Mouse (Mus musculus): Measurements from ENCODE around the gene Chtop. TPM values are rescaled to one million over a fixed set of nuclear protein-coding genes. Genes with fewer than 3 reads are reported as not detected.

Gene Chtop
- 100 to 1,000 TPM in 1 of 4 experiments, 10 to 100 TPM in 3; 93.2 to 105 (median 94.2) TPM for total RNA-seq (2022)

DNA sequence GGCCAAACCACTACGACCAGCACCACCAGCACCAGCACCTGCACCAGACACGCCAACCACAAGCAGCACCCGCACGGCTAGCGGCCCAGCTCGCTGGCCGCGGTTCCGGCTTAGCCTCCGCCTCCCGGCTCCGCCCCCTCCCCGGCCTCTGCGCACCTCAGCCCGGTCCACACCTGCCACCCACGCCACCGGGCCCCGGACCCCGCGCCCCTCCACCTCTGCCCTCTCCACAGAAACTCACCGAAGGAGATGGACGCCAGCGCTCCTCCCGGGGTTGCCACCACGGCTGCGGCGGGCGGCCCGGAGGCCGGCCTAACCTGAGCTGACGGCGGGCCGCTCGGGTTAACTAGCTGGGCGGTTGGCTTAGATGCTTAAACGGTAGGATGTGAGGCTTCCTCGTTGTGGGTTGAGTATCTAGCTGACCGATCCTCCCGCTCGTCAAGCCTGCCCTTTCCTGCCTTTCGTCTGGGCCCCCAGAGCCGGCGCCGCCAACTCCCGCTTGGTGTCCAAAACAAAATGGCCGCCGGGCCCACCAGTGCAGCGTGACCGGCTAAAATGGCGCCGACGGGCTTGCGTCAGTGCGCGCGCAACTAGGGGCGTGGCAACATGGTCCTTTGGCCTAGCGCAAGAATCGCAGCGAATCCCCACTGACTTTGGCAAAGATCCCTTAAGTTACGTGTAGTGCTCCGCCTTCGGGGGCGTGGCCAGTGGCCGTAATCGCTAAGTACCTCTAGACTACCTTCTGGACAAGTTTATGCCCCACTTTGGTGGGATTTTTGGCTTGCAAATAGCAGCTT is at the start of gene Chtop:
Gene Chtop, minus strand, starts transcription at position 549 of the 797 bp plus-strand sequence.
- peak; percentile 100 for DNase-seq (ENCODE audit: low spot score)

DNA sequence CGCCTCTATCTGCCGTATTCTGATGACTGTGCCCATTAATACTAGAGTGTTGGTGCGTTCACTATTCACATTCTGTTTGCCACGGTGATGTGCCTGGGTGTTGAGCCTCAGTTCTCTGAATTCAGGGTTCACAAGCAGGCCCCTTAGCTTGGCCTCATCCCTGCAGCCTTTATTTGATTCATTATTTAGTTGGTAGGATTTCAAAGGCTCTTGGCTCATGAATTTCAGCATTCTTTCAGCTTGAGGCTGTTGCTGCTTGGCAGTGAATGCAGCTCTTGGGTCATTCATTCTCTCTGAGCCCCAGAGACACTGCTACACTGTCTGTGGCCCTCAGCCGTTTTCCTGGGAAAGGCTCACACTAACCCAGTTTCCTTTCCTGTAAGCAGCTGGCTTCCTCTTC is 46.7 kb upstream of the Chtop start:
- peak; percentile 45 for DNase-seq (ENCODE audit: low spot score)

DNA sequence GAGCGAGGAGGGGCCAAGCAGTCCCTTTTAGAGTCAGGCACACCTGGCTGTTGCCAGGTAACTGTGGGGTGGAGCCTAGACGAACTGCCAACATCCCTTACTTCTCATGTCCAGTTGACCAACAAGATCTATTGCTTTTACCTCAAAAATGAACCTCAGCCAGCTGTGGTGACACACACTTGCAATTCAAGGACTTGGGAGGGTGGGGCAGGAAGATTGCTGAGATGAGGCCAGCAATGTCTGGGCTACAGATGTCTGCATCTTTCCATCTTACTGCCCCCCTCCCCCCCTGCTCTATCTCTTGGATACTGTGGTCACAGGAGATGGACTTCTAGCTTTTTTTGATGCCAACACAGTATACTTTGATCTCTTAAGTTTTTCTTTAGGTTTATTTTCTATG is 42.9 kb upstream of the Chtop start:
- no peak for DNase-seq (ENCODE audit: low spot score)

DNA sequence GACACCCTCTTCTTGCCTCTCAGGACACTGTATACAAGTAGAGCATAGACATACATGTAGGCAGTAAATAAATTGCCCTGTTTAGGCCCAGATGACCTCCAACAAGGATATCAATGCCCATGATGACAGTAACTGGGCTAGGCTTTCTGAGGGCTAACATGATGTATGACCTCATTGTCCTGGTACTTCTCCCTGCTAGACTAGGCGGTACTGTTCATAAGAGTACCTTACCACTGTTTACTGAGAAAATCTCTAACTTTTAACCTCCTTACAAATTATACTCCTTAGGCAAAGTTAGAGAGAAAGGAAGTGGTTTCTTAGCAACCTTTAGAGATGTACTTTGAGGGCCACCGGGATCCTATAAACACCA is 41.1 kb upstream of the Chtop start:
- DNase-seq (ENCODE audit: low spot score): no peak

DNA sequence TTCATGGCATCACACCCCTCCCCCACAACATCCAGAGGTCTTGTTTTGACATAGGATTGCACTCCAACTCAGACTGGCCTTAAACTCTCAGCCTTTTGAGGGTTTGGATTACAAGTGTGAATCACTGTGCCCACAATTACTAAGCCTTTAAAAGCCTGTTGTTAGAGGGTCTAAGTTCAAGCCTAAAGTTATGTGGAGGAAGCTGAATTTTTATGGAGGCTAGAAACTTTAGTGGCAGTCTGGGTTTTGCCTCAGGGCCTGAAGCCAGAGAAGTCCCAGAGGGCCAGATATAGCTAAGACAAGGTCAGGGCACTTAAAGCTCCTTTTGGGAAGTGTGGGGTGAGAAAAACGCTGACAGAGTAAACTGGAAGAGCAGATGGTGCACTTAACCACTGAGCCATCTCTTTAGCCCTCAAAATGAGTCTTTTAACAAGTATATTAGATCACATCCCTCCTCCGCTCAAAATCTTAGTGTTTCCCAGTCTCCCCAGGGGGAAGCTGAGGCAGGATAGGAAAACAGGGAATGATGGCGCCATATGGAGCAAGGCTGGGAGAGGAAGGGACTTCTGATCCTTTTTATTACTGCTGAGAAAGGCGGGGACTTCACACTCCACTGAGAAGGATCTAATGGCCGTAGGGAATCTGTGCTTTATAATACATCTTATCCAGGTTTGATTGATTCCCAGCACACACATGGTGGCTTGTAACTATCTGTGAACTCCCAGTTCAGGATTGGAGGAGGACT is 40.5 kb upstream of the Chtop start:
- DNase-seq (ENCODE audit: low spot score): no peak

DNA sequence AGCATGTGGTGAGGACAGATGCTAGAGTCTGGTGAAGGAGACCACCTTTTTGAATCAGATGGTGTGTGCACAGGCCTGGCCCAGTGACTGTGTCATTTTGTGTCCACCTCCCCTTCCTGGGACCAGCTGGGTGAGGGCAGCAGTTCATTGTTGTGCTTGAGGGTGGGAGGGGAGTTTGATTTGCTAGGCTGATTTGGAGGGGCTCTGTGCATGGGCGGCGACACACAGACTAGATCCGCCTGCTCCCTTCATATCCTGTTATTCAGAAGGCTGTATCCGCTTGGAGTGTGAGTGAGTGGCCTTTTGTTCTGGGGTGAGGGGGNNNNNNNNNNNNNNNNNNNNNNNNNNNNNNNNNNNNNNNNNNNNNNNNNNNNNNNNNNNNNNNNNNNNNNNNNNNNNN is 31.6 kb upstream of the Chtop start:
- DNase-seq (ENCODE audit: low spot score): peak; percentile 78

DNA sequence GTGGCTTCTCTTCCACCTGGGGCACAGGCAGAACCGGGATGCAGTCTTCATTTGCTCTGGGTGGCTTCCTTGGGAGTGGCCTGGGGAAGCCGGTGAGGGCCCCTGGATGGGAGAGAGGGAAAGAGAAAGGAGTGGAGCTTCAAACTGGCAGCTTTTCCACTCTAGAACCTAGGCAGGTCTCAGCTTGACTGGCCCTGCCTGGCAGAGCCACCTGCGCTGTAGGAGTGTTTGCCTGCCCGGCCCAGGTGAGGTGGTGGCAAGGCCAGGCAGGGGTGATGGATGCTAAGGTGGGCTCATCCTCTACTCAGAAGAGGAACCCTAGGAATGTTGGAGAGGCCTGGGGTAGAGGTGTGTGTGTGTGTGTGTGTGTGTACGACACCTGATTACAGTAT is 28.6 kb upstream of the Chtop start:
- no peak for DNase-seq (ENCODE audit: low spot score)

DNA sequence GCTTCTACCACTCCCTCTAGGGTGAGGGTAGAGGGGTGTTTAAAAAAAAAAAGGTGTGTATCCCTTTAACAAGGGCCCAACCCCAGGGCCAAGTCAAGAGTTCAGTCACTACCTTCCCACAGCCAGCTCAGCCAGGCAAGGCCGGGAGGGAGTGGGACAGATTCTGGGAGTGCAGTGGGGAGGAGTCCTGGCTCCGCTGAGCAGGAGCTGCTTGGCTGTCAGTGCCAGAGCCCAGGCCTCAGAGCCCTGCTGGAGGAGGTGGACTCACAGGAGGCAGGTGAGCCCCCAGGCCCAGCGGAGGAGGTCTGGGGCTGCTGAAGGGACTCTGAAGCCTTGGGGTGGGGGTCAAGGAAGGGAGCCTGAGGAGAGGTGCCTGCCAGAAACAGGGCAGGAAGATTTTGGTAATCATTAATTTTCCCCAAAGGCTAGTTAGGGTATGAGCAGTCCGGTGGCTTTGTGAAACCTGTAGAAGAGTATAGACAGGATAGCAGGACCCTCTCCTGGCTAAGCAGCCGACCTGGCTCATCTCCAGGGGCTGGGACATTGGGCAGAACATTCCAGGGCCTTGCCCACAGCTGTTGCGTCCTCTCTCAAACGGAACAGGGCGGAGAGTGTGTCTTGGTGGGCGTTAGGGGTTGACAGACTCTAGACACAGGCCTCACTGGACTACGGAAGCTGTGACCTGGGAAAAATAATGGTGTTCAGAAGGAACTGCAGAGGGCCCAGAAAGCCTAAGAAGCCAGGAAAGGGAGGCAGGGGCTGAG is 28.0 kb upstream of the Chtop start, which contains the start of gene S100a16:
Gene S100a16, plus strand, starts transcription at position 114 of the 764 bp plus-strand sequence.
- DNase-seq (ENCODE audit: low spot score): peak; percentile 84

DNA sequence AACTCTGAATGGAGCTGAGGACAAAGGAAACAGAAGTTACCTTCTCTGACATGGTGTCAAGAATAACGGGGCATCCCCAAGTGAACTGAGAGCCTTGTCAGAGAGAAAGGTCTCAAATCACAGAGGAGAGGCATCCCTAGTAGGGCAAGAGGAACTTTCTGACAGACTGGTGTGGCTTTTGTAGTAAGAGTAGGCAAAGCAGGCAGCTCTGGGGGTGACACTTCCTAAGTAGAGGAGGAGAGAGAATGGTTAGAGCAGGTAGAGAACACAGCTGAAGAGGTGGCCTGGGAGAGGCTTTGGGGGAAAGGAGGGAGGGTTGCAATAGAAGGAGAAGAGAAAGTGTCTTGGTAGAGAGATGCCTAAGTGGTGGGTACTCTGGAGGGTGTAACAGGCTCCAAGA is 26.1 kb upstream of the Chtop start:
- DNase-seq (ENCODE audit: low spot score): no peak

DNA sequence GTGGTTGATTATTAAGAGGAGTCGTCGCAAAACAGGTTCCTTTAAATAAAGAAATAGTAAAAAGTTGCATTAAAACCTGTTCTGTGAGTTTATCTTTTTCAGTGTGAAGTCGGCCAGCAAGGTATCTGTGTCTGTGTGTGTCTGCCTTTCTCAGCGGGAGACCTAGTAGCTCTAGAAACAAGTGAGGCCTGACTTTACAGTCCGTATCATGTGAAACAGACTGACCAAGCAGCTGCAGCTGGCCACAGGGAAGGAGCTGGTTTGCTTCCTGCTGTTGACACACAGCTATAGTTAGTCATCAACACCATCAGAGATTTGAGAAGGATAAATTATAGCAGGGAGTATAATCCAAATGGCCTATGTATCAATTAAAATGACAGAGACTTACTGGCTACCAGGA is 22.4 kb upstream of the Chtop start:
- no peak for DNase-seq (ENCODE audit: low spot score)

DNA sequence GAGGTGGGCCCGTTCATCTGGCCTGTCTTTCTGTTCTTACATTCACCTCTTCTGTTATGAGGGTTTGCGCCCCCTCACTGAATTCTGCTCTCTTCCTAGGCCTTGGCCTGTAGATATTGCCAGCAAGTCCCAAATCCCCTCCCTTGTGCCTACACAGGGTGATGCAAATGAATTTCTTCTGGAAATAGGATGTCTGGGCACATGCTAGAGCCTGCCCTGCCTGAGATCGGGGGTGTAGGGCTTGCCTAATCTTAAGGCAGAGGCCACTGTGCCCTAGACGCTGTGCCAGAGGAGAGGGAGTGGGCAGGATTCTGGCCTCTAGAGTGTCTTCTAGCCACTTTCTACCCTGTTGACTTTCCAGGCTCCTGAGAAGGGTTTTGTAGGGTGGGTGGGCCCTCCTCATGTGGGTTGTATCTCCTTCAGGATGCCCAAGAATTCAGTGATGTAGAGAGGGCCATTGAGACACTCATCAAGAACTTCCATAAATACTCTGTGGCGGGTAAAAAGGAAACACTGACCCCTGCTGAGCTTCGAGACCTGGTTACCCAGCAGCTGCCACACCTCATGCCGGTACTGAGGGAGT is 18.1 kb upstream of the Chtop start:
- DNase-seq (ENCODE audit: low spot score): no peak

DNA sequence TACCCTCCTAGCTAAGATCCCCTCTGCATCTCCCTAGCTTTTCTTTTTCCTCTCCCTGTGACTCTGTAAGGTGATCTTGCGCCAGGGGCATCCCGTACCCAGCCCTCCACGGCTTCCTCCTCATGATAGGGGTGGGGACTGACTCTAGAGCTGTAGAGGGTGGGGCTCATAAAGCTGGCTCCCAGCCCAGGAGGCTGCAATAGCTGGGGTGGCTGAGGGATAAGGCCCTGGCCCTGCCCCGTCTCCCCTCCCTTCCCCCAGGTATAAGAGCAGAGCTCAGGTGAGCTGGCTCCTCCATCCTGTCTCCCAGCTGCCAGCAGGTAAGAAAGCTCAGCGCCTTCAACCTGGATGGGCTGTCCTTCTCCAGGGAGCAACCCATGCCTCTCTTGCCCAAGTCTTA is 17.3 kb upstream of the Chtop start, which contains the start of gene S100a14:
Gene S100a14, plus strand, starts transcription at position 277 of the 400 bp plus-strand sequence.
- DNase-seq (ENCODE audit: low spot score): no peak

DNA sequence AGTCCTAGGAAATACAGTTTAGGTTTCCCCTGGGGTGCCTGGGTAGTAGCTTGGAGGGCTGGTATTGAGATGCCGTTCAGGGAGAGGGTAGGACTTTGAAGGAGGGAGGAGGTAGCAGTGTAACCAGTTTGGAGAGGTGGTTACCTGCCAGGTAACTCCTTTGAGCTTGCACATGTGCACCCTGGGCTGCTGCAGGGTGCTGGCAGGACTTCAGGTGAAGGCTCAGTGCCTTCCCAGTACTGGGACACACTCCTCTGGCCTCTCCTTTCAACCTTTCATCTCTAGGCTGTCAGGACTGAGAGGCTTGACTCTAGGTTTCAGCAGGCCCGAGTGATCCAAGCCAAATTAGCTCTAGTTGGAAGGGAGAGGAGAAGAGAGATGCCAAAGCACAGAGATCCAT is 16.8 kb upstream of the Chtop start:
- no peak for DNase-seq (ENCODE audit: low spot score)

DNA sequence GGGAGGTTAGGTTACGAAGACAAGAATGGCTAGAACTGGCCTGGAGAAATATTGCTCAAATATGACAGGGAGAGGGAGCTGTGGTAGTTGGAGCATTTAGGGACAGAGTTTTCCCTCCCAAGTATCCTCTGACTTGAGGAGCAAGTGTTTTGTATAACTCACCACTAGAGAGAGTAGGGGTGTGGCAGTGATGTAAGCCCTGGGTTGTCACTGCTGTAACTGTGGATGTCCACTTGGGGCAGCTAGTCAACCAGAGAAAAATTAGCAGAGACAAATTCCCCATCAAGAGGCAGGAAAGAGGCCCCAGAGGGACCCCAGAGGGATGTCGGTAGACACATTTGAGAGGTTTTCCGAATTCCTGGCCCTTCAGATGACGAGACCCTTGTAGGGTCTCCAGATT is 16.1 kb upstream of the Chtop start:
- peak; percentile 76 for DNase-seq (ENCODE audit: low spot score)

DNA sequence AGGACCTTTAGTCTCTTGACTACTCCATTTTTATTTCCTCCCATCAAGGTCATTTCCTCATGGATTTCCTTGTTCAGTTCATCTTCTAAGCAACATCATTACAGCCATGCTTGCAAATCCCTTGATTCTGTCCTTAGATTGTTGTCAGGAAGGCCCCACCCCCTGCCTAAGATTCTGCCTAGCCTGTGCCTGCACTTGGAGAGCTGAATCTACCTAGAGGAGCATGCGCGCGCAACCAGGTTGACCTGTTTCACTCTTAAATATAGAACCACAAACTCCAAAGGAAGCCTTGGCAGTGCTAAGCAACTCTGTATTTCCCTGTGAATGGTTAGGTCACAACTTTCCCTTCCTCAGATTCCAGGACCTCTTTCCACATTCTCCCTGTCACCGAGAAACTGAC is 8.4 kb upstream of the Chtop start:
- no peak for DNase-seq (ENCODE audit: low spot score)

DNA sequence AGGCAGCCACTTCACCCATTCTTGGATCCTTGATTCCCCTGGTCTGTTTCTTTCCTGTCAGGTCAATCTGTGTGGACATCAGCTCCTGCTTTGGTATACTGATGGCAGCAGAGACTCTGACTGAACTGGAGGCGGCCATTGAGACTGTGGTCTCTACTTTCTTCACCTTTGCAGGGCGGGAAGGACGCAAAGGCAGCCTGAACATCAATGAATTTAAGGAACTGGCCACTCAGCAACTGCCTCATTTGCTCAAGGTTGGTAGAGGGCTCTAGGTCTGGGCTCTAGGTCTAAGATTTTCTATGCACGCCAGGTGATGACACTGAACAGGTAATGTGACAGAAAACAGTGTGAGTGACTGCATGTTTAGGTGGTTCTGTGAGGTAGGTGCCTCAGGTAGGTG is 6.5 kb upstream of the Chtop start:
- no peak for DNase-seq (ENCODE audit: low spot score)

DNA sequence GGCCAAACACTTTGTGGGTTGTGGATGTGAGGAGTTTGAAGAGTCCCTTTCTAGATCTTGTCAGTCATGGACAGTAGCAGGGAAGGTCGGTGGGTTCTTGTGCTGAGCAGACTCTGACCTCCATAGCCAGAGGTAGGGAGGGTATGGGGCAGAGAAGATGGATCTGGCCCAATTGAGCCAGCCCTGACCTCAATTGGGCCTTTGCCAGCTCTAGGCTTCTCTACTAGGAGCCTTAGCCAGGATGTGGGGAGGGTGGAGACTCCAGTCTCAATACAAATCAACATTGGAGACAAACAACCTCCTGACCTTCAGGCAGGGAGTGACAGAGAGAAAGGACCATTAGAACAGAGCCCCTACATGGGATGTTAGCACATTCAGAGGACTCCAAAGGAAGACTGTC is 5.9 kb upstream of the Chtop start:
- DNase-seq (ENCODE audit: low spot score): peak; percentile 55

DNA sequence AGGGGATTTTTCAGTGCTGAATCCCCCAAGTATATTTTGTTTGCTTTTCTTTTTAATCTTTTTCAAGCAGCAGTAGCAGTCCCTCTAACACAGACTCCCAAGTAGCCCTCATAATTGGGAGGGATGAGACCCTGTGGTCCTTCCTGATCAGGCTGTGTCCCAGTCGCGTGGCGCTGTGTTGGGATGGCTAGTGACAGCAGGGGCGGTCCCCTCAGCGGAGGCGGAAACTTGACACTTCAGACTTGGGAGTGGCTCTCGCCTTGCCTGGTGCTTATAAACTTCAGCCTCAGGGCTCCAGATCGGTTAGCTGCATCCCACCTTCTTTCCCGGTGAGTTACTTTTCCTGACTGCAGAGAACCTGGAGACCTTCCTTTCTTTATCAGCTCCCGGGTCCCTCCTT is 5.4 kb upstream of the Chtop start:
- DNase-seq (ENCODE audit: low spot score): peak; percentile 86

DNA sequence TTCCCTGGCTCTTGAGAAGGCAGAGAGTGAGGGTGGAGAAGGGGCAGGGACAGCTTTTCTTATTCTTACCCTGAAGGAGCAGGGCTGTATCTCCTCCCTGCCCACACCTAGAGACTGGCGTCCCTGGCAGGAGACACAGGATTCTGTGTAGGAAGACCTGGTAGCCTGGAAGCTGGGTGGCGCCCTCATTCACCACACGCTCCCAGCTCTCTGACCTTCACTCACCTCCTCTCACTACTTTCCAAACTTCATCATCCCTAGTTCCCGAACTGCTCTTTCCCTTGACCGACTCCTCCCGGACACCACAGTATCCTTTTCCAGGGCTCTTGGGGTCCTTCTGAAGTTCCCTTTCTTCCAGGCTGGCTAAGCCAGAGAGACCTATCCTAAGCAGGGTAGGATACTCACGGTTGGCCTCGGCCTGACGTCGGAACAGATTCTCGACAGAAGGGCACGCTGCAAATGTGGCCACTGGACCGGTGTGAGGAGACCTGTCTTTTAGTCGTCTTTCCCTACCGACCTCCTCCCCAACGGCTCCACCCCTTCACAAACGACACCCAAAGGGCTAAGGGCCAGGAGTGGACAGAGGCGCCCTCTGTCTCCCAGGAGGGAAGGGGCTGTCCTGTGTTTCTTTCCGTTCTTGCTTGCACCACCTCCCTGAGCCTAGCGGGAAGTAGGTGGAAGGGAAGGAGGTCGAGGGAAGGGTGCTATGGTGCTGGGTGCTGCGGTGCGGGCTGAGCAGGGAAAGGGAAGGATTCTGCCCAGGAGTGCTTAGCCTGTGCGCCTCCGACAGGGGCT is 4.7 kb upstream of the Chtop start, which contains the start of the genes S100a1 and S100a13:
Gene S100a1, minus strand, starts transcription at position 597 of the 795 bp plus-strand sequence.
Gene S100a13, plus strand, starts transcription at position 640 of the 795 bp plus-strand sequence.
- peak; percentile 87 for DNase-seq (ENCODE audit: low spot score)

DNA sequence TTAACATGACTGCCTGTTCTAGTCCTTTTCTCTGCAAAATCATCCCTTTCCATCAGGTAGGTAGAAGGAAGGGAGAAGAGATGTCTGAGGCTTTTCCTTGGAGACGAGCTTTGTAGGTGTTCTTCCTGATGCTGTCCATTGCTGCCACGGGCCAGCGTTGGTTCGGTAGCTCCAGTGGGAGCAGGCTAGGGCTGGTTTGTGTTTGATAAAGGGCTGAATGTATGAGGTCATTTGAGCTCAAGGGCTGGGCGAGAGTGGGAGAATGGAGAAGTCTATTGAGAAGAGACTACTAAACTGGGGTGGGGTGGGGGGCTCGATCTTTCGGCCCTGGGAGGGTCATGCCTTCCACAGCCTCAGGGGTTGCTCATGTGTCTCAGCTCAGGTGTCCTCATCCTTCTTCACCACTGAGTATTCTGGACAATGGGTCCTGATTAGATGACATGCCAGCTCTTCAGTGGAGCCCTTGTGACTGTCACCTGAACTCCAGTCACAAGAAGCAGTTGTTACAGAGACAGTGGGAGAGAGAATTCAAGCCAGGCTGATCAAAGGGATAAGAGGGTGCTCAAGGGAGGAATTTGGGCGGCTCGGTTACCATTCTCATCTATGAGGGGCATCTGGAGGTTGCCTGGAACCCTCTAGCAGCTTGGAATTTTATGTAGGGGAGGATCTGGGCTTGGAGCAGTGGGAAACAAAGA is 3.8 kb upstream of the Chtop start:
- no peak for DNase-seq (ENCODE audit: low spot score)
